24 mouse cellular contexts compared by ENCODE assay signal in genomic region chr4:106453516-106453915, GRCm38 (mm10). TPM values are rescaled to one million over a fixed set of nuclear protein-coding genes. Genes with fewer than 3 reads are reported as not detected.
"Had no signal": no experiment of that assay in that cellular context is flagged by ENCODE, and none has a peak within 500 bp of the region (broad histone marks: within the 10 kb centered on the region; RNA-seq: fewer than 3 reads in every experiment).

No protein-coding gene starts in this region.

- H3K27ac ChIP-seq: layer of hippocampus, adult 2 months; limb, embryonic 15.5 days; liver, embryonic 15.5 days; midbrain, embryonic 10.5 days; neural tube, embryonic 15.5 days had no signal

- DNase-seq: kidney, postnatal 10 days; kidney, postnatal 4 days; lung, embryonic 14.5 days; lung, postnatal 10 days; lung, postnatal 4 days; midbrain, embryonic 14.5 days; right cerebral cortex, adult 18-20 months; right cerebral cortex, postnatal 4 days; spleen, adult 18-20 months; thymus, adult 18-20 months; thymus, postnatal 14 days had no signal

- H3K4me2 ChIP-seq: limb, embryonic 15.5 days; liver, embryonic 15.5 days; lung, embryonic 14.5 days; neural tube, embryonic 15.5 days had no signal

- H3K27me3 ChIP-seq: limb, embryonic 15.5 days; liver, embryonic 15.5 days; neural tube, embryonic 15.5 days had no signal

- H3K9ac ChIP-seq: limb, embryonic 15.5 days; liver, embryonic 15.5 days; lung, embryonic 14.5 days; neural tube, embryonic 15.5 days had no signal

- H3K4me1 ChIP-seq: limb, embryonic 15.5 days; neural tube, embryonic 15.5 days had no signal

- H3K4me3 ChIP-seq: layer of hippocampus, adult 2 months; limb, embryonic 15.5 days; liver, embryonic 15.5 days; midbrain, embryonic 10.5 days; myocyte; neural tube, embryonic 15.5 days had no signal

- H3K9me3 ChIP-seq: limb, embryonic 15.5 days; liver, embryonic 15.5 days; midbrain, embryonic 10.5 days; neural tube, embryonic 15.5 days had no signal

- H3K36me3 ChIP-seq: limb, embryonic 15.5 days; neural tube, embryonic 15.5 days had no signal

RNA-seq across cellular contexts. Expression of gene Bsnd, which starts 38.6 kb away (rescaled TPM):
- total RNA-seq: layer of hippocampus, adult 2 months; layer of hippocampus, postnatal 10 days; left cerebral cortex, adult 18-20 months; left cerebral cortex, postnatal 10 days; megakaryocyte, adult 5-6 weeks had no signal
- polyA plus RNA-seq: limb, embryonic 11.5 days; limb, embryonic 15.5 days; liver, embryonic 15.5 days; lung, embryonic 14.5 days; midbrain, embryonic 10.5 days; midbrain, embryonic 14.5 days; myocyte; neural tube, embryonic 11.5 days; neural tube, embryonic 15.5 days; stomach, embryonic 14.5 days had no signal
